In the genomic region with DNA sequence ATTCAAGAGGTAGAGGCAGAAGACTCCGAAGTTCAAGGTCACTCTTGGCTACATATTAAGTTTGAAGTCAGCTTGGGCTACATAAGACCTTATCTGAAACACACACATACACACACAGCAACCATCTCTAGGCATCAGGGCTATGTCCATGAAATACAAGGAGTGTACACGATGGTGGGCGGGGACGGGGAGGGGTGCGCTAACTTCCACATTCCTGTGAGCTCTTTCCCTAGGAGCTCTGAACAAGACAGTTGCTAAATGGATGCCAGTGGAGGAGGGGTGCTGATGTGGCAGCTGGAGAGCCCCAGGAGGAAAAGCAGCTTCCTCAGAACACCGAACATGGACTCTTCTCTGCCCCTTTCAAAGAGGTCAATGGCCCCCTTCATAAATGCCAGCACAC, we compare ENCODE assay signal across 22 mouse cellular contexts. TPM values are rescaled to one million over a fixed set of nuclear protein-coding genes. Genes with fewer than 3 reads are reported as not detected.
DNase-seq lines count a peak whose midpoint lies in the region; ATAC-seq and TF ChIP-seq lines count a peak whose summit lies in the region.
"Had no signal": no experiment of that assay in that cellular context is flagged by ENCODE, and none has a peak within 500 bp of the region (broad histone marks: within the 10 kb centered on the region; RNA-seq: fewer than 3 reads in every experiment).

No protein-coding gene starts in this region.

- no peaks in the 10 kb centered on the region; the same call in 1 of the 2 replicates for H3K27me3 ChIP-seq in heart, embryonic 13.5 days (replicated peaks)
- no peaks in the 10 kb centered on the region for H3K27me3 ChIP-seq in heart, postnatal 0 days (ENCODE audit: control insufficient read depth, insufficient read depth, low read length)
- H3K27me3 ChIP-seq in forebrain, embryonic 13.5 days: no peaks in the 10 kb centered on the region
- H3K27me3 ChIP-seq: embryonic facial prominence, embryonic 13.5 days had no signal

- no peaks in the 10 kb centered on the region for H3K9me3 ChIP-seq in heart, embryonic 13.5 days
- H3K9me3 ChIP-seq in heart, postnatal 0 days (replicated peaks; ENCODE audit: control insufficient read depth, low read length): no peaks in the 10 kb centered on the region
- H3K9me3 ChIP-seq in forebrain, embryonic 13.5 days (replicated peaks): no peaks in the 10 kb centered on the region
- H3K9me3 ChIP-seq: embryonic facial prominence, embryonic 13.5 days; G1E; hindbrain, embryonic 12.5 days had no signal

- TF ChIP-seq CTCF in heart, postnatal 0 days (IDR thresholded peaks at IDR 0.05; ENCODE audit: low read depth): no peak

- no peak overlapping the region for H3K9ac ChIP-seq in heart, embryonic 13.5 days
- no peak overlapping the region for H3K9ac ChIP-seq in heart, postnatal 0 days (replicated peaks; ENCODE audit: low read depth, low read length)
- H3K9ac ChIP-seq in forebrain, embryonic 13.5 days: no peak overlapping the region
- H3K9ac ChIP-seq: embryonic facial prominence, embryonic 13.5 days; hindbrain, embryonic 12.5 days had no signal

- peak overlapping the region; percentile 66 for H3K27ac ChIP-seq in heart, embryonic 13.5 days (replicated peaks)
- peak overlapping the region; percentile 74 for H3K27ac ChIP-seq in heart, postnatal 0 days (ENCODE audit: low read depth)
- no peak overlapping the region for H3K27ac ChIP-seq in forebrain, embryonic 13.5 days
- H3K27ac ChIP-seq: embryonic facial prominence, embryonic 13.5 days; hindbrain, embryonic 12.5 days had no signal

- H3K4me1 ChIP-seq in heart, embryonic 13.5 days: peaks cover 42% of the 10 kb centered on the region
- H3K4me1 ChIP-seq in heart, postnatal 0 days (ENCODE audit: control insufficient read depth, insufficient read depth): peaks cover 12% of the 10 kb centered on the region
- H3K4me1 ChIP-seq in forebrain, embryonic 13.5 days: no peaks in the 10 kb centered on the region
- H3K4me1 ChIP-seq: hindbrain, embryonic 12.5 days had no signal

- H3K36me3 ChIP-seq in heart, embryonic 13.5 days: no peaks in the 10 kb centered on the region
- no peaks in the 10 kb centered on the region for H3K36me3 ChIP-seq in heart, postnatal 0 days (replicated peaks; ENCODE audit: control insufficient read depth, insufficient read depth, low read length)
- H3K36me3 ChIP-seq in forebrain, embryonic 13.5 days (ENCODE audit: poor library complexity, severe bottlenecking): no peaks in the 10 kb centered on the region
- H3K36me3 ChIP-seq: embryonic facial prominence, embryonic 13.5 days; G1E; hindbrain, embryonic 12.5 days had no signal

- no peak for TF ChIP-seq EP300 in heart, postnatal 0 days (IDR thresholded peaks at IDR 0.05; ENCODE audit: low read depth)

- WGBS in heart, embryonic 13.5 days: 54% methylated on average over 6 of the region's 6 CpGs
- 48% methylated on average over 6 of the region's 6 CpGs for WGBS in heart, postnatal 0 days
- 85% methylated on average over 6 of the region's 6 CpGs for WGBS in forebrain, embryonic 13.5 days

- no peak overlapping the region for H3K4me2 ChIP-seq in heart, embryonic 13.5 days
- H3K4me2 ChIP-seq in heart, postnatal 0 days (ENCODE audit: low read depth, low read length): no peak overlapping the region
- no peak overlapping the region for H3K4me2 ChIP-seq in forebrain, embryonic 13.5 days
- H3K4me2 ChIP-seq: embryonic facial prominence, embryonic 13.5 days; hindbrain, embryonic 12.5 days had no signal

- H3K4me3 ChIP-seq in heart, embryonic 13.5 days: no peak overlapping the region
- H3K4me3 ChIP-seq in heart, postnatal 0 days (ENCODE audit: low read depth, low read length): no peak overlapping the region
- H3K4me3 ChIP-seq in forebrain, embryonic 13.5 days: no peak overlapping the region
- H3K4me3 ChIP-seq: embryonic facial prominence, embryonic 13.5 days; gastrocnemius, adult 2 months; hindbrain, embryonic 12.5 days had no signal

- no peak for DNase-seq in heart, adult 9 months (ENCODE audit: low spot score in 2 of 2)
- DNase-seq in heart, postnatal 0 days (ENCODE audit: low spot score): no peak
- DNase-seq in heart, adult 8-10 months (ENCODE audit: low spot score): no peak
- peak; percentile 27 for DNase-seq in ES-CJ7 (ENCODE audit: low read depth, low spot score)
- DNase-seq in R1 (ENCODE audit: low read depth, low spot score): peak; percentile 53
- DNase-seq: adrenal gland, postnatal 14 days; cerebellum, adult 11-12 months; cerebellum, adult 9-10 months; cerebellum, postnatal 25 days; gastrocnemius, adult 2 months; gastrocnemius, postnatal 25 days; heart, postnatal 4 days; kidney, adult 18-20 months had no signal

- no peak for ATAC-seq in heart, embryonic 13.5 days (ENCODE audit: extremely low read depth, insufficient number of reproducible peaks, low FRiP score, low TSS enrichment)
- no peak for ATAC-seq in heart, postnatal 0 days (ENCODE audit: insufficient read depth, low read depth)
- ATAC-seq in forebrain, embryonic 13.5 days: no peak
- ATAC-seq: activated CD4-positive, CD25-positive, alpha-beta regulatory T cell, adult 4 months; forebrain, embryonic 14.5 days; hindbrain, embryonic 16.5 days; inflammation-experienced regulatory T-cells, adult 6 months had no signal

RNA-seq across cellular contexts. Expression of gene Bcor, which starts 49.6 kb away (rescaled TPM):
- 14.2 and 14.5 TPM in 2 replicates for polyA plus RNA-seq in heart, embryonic 13.5 days (2015; fragmentation: Nextera tagmentation; extraction: Ambion mirVana)
- 25.7 and 35.5 TPM in 2 replicates for total RNA-seq in heart, postnatal 0 days (2014; rRNA removed; ENCODE audit: low replicate concordance)
- 8.9 and 10.1 TPM in 2 replicates for polyA plus RNA-seq in heart, postnatal 0 days (2015; fragmentation: Nextera tagmentation; extraction: Ambion mirVana)
- total RNA-seq in heart, adult 8-10 months (2022): 10 to 100 TPM; 18.7 to 23.4 (median 20.5) TPM
- polyA plus RNA-seq in forebrain, embryonic 13.5 days (2015; fragmentation: Nextera tagmentation; extraction: Ambion mirVana): 16.2 and 18.8 TPM in 2 replicates

Comparison
In these comparisons a context has a peak if more than half of its experiments do, and no peak if none do; other contexts are left out.
1. DNase-seq: peak in ES-CJ7 (single experiment) and R1 (single experiment); none in heart, adult 9 months (0 of 2), heart, postnatal 0 days (single experiment) and heart, adult 8-10 months (single experiment).